Mouse (Mus musculus) mouse embryonic stem cell (cell line): Measurements from ENCODE around the gene Ptprj.

Experiments used
- in situ Hi-C, 2 experiments: fragments of 300-500 bp; cut with MboI; formaldehyde crosslinking; loops; 1 replicate in 1 of 2; 3 replicates in 1 of 2; pipeline ENCODE4 v1.14.3; 2019 to 2020; ENCODE audit warnings: low sequenced_read_pairs in 2 of 2, low pct_unique_long_range_greater_than_20kb in 1 of 2, mixed read lengths in 1 of 2; ENCODE audit not compliant: unreplicated experiment in 1 of 2

The Ptprj gene

GRCm38 (mm10) chr2:90499002-90499401 lies 81.4 kb downstream of the Ptprj start:
- in situ Hi-C loops, result no loop called here

DNA sequence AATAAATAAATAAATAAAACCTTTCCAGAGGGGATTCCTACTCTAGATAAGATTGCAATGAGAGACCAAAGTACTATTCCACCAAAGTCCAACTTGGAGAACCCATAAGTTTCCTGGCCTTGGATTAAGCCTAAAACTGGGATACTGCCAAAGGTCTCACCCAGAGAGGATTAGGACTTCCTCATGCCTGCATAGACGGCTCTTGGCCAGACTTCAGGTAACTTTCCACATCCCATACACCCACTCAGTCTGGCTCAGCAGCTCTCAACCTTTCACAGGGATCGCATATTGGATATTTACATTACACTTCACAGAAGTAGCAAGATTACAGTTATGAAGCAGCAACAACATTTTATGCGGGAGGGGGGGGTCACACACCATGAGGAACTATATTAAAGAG lies 82.9 kb downstream of the Ptprj start:
- in situ Hi-C loops, result no loop called here

DNA sequence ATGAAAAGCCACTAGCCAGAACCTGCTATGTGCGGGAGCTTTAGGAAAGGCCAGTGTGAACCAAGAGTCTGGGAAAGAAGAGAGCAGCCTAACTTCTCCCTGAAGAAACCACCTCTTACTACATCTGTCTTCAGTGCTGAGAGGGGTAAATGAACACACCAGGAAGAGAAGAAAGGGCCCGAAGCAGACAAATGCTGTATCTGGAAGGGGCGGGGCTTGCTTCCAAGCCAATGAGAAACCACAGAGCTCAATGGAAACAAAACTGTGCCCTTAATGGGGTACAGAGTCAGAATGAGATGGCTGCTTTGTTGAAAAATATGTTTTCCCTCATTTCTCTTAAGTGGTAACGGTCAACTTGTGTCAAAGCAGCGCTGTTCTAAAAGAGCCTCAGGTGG lies 83.8 kb downstream of the Ptprj start:
- in situ Hi-C loops, result no loop called here

DNA sequence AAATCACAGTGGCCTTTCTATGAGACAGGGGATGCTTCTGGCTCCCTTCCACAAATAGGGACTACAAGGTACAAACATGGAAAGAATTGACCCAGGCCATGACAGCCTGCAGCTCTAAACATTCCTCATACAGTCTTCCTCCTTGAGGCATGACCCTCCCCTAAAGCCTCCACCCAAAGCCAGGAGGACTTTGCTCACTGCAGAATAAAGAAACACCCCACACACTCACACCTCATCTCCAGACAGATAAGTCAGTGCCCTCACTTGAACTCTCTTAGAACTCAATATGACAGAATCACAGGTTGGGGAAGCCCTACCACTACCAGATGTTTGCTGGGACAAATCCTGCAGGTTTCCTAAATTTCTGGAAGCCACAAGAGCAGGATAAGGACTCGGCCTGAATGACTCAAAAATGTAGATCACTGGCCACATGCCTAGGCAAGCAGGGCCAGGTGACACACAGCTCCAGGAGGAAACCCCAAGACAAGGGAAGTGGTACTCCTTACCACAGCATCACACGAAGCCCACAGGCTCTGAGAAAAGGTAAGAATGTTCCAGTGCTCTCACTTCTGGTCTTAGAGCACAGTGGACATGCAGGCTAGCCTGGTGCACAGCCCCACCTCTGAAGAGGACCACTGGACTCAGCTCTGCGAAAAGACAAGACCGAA lies 84.3 kb downstream of the Ptprj start:
- in situ Hi-C loops, result no loop called here

DNA sequence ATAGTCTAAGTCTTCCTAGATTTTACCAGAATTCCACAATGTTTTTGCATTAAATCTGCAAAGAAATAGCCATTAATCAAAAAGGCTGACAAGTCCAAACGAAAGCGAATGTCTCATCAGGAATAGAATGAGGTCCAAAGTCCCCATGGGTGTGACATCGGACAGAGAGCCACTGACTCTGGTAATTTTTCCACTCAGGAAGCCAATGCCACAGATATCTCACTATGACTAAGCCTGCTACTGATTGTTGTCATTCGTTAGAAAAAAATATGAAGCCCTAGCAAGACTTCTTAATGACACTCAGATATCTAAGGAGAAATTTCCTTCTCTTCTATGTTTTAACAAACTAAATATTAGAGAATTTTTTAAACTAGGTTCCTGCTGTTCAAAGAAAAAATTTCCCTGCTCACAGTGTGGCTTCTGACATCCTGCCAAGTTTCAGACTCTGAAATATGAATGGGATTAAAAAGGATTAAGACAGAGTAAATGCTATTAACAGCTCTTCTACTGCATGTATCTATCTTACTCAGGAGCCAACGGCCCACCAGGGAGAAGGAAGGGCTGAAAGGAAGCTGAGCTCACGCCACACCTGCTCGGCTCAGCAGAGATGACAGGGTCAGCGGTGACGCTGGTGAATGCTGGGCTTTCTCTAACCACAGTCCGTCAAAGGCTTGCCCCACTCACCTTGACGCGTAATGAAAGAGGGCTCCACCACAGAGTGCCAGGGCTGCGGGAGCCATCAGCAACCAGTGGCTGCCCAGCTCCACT lies 90.0 kb downstream of the Ptprj start:
- in situ Hi-C loops, result no loop called here

DNA sequence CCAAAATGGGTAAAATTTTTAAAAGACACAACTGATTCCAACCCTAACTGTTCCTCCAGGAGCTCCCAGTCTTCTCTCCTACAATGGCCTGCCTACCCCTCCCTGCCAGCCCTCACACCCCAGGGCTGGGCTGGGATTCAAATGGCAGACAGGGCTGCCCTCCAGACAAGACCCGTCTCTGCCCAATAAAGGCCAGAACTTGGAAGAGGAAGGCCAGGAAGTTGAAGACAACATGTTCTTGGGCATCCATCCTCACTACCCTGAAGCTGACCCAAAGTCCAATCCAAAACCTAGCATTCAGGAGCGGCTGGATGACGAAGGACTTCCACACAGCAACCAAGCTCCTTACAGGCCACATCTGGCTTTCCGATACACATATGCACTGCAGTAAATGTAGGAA lies 90.6 kb downstream of the Ptprj start:
- in situ Hi-C loops, result no loop called here

GRCm38 (mm10) chr2:90488690-90489590 lies 91.5 kb downstream of the Ptprj start:
- in situ Hi-C loops, result no loop called here

DNA sequence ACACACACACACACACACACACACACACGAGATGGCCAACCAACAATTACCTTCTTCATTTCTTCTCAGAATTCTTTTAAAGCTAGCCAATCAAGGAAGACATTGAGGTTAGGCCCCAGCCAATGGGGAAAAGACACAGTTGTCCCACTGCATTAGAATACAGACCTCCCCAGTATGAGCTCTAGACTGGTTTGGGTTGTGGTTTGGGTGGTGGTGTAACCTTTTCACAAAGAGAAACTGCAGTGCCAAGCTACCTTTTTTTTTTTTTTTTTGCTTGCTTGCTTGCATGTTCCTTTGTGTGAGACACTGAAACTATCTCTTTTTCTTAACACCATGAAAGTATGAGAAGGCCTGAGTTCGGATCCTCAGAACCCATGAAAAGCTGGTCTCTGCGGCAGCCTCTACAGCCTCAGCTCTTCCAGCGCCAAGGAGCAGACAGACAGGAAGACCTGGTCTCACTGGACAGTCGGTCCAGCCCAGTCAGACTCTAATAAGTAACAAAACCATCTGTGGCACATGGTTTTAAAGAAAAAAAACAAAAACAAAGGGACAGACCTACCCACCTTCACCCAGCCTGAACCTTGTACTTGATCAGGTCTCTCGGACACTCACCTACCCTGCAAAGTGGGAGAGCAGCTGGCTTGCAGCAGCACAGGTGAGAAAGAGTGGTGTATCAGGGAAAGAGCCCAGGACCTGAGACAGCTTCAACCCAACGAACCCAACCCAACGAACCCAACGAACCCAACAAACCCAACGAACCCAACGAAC lies 92.8 kb downstream of the Ptprj start:
- in situ Hi-C loops, result no loop called here

DNA sequence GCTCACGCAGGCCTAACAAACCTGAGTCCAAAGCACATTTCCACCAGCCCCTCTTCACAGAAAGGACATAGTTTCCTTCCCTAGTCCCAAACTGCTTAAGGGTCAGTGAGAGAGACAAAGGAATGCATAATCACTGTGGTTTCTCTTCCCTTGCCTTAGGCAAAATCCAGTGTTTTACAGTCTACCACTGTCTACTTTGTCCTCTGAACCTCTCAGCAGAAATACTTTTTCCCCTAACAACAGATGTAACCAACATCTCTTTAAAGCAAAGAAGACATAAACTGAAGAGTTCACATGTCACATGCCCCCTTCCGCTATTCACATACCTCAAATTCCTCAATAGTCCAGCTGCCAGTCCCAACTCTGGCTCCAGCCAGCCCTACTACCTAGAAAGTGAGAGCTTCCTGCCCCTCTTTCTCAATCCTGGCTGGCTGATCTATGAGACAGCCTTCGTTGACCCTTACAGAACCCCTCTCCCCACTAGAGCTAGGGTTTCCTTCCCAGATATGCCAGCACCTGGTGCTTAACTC lies 94.2 kb downstream of the Ptprj start:
- in situ Hi-C loops, result no loop called here

DNA sequence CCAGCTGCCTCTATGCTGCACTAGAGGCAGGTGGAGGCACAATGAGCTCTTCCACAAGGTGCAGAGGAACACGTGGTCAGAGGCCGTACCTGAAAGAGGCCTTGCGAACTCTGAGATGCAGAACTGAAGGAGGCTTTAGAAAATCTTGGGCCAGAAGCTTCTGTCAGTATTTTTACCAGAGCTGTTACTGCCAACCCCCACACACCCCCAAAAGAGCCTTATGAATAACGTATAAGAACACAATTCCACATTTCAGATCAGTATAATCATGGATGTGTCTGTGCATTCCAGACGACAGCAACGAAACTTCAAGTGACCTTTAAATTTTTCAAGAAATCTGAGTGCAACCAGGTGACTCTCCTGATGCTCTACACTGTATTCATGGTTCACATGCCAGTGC lies 98.9 kb downstream of the Ptprj start:
- in situ Hi-C loops, result no loop called here

GRCm38 (mm10) chr2:90480747-90481308 lies 99.6 kb downstream of the Ptprj start:
- in situ Hi-C loops, result no loop called here

- in situ Hi-C loops, result no loop called here
These were observed 101.9 kb downstream of the Ptprj start for GRCm38 (mm10) chr2:90478531-90478930.

- in situ Hi-C loops, result no loop called here
These were observed 102.8 kb downstream of the Ptprj start for GRCm38 (mm10) chr2:90477617-90478016.

GRCm38 (mm10) chr2:90476792-90477191 lies 103.7 kb downstream of the Ptprj start:
- in situ Hi-C loops, result no loop called here

- in situ Hi-C loops, result no loop called here
These were observed 104.1 kb downstream of the Ptprj start for GRCm38 (mm10) chr2:90476319-90476718.

DNA sequence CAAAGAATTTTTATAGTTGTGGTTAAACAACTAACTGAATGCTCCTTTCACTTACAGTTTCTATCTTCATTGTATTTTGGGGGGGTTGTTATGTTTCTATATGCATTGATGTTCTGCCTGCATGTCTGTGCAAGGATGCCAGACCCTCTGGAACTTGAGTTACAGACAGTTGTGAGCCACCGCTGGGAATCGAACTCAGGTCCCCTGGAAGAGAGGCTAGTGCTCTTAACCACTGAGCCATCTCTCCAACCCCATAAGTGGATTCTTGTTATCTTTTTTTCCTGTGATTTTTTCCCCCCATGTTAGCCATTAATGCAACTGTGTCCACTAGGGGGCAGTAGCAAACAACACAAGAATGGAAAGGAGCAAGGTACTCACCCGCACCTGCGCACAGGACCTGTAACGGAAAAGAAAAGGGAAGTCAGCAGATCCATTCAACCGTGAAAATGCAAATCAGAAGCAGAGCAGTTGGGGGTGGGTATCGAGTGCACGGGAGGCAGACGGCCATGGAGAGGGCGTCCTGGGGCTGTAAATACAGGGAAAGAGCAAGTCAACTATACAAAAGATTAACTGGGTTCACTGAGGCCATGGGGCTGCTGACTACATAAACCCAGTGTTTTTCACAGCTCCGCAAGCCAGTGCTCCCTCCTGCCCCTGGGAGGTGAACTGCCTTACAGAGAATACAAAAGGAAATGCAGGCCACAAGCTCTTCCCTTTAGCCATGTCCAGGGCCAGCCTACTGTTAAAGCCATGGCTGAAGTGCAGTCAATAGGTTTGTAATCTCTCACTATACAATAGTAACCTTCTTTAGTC lies 105.6 kb downstream of the Ptprj start:
- in situ Hi-C loops, result no loop called here

DNA sequence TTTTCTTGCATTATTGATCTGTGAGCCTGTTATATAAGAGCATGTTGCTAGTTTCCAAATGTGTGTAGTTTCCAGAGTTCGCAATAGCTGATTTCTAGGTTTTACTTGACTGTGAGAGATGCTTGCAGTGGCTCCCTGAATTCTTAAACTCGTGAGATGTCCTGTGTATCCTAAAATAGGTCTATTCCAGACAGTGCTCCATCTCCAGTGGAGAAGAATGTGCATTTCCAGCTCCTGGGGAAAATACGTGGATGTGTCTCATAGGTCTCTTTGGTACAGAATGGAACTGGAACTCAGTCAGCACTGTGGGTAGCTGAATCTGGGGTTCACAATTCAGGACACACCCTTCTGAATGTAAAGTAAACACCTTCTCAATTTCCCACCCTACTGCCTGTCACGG lies 107.7 kb downstream of the Ptprj start:
- in situ Hi-C loops, result no loop called here
